Mouse (Mus musculus): Measurements from ENCODE around the gene Klhdc7a.

Klhdc7a gene

DNA sequence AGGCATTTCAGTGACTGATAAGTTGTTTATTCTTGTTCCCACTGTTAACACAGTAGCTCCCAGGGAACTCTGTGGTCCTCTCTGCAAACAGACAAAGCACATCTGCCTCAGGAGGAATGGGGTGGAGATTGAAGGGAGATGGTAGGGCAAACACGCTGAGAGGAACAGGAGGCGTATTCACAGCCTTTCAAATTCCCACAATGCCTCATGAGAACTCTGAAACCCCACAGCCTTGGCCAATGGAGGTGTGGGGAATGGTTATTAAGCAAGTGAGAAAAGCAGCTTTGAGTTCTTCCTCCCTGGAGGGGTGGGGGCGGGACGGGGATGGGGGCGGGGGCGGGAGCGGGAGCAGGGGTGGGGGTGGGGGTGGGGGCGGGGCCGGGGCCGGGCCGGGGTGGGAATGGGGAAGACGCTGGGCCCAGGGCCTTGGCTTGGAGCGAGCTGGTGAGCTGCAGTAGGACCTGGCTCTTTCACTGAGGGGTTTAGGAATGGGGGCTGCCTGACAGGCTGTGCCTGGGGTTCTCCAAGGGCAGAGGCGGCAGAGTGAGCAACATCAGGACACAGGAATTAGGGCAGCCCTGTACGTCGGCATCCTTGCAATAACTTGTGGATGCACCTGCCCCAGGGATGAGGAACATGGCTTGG is 25.4 kb upstream of the Klhdc7a start:
- TF ChIP-seq POU5F1 (IDR thresholded peaks at IDR 0.05; ENCODE audit: borderline replicate concordance, low read length) (no peak), CTCF (conservative IDR thresholded peaks at IDR 0.05; ENCODE audit: low read length) (no peak), NANOG (IDR thresholded peaks at IDR 0.05; ENCODE audit: borderline replicate concordance, low read length) (no peak)
- Histone ChIP-seq H3K9me3 (ENCODE audit: low read length) (peaks cover 8% of the 10 kb centered on the region), H3K27me3 (ENCODE audit: insufficient read depth, low read length) (peaks cover 30% of the 10 kb centered on the region), H3K4me3 (replicated peaks; ENCODE audit: low read length) (peak overlapping the region; percentile 51), H3K4me1 (replicated peaks; ENCODE audit: low read depth, low read length) (peaks cover 32% of the 10 kb centered on the region), H3K36me3 (ENCODE audit: insufficient read depth, low read length) (no peaks in the 10 kb centered on the region)

DNA sequence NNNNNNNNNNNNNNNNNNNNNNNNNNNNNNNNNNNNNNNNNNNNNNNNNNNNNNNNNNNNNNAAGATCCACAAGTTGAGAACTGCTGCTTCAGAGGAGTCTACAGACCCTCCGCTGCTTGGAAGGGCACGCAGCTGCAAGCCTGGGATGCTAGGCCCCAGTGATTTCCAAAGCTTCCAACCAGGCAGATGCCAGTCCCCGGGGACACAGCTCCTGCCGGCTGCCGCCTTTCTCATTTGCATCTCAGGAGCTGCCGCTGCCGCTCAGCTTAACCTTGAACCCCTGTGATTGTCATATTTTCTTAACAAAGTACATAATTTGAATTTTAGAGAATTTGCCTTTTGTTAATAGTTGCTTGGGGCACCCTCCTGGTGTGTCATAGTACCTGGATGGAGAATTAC is 19.1 kb upstream of the Klhdc7a start:
- no peak for TF ChIP-seq NANOG (IDR thresholded peaks at IDR 0.05; ENCODE audit: borderline replicate concordance, low read length)
- TF ChIP-seq CTCF (conservative IDR thresholded peaks at IDR 0.05; ENCODE audit: low read length), result no peak
- no peak for TF ChIP-seq POU5F1 (IDR thresholded peaks at IDR 0.05; ENCODE audit: borderline replicate concordance, low read length)
- Histone ChIP-seq H3K9me3 (ENCODE audit: low read length) (no peaks in the 10 kb centered on the region), H3K27me3 (ENCODE audit: insufficient read depth, low read length) (peaks cover 10% of the 10 kb centered on the region), H3K4me3 (replicated peaks; ENCODE audit: low read length) (no peak overlapping the region), H3K36me3 (ENCODE audit: insufficient read depth, low read length) (no peaks in the 10 kb centered on the region), H3K4me1 (replicated peaks; ENCODE audit: low read depth, low read length) (peaks cover 28% of the 10 kb centered on the region)

DNA sequence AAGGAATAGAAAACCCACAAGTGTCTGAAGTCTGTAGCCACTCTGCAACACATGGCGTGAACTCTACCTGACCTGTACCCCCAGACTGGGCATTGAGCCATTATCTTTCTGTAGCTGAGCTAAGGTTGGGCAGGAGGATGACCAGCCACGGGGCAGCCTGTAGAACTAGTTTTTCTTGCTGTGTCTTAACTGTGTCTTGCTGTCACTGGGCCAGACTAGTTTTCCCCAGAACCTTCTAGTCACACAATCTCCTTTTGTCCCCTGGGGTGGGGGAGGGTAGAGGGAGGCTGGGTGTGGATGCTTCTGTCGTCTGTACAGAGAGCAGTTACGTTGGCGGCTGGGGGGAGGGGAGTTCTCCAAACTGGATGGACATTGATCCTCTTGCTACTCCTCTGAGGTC is 10.9 kb upstream of the Klhdc7a start:
- peaks cover 15% of the 10 kb centered on the region for H3K27me3 ChIP-seq (ENCODE audit: insufficient read depth, low read length)
- H3K4me3 ChIP-seq (replicated peaks; ENCODE audit: low read length), result no peak overlapping the region
- peaks cover 65% of the 10 kb centered on the region for H3K4me1 ChIP-seq (replicated peaks; ENCODE audit: low read depth, low read length)
- no peaks in the 10 kb centered on the region for H3K9me3 ChIP-seq (ENCODE audit: low read length)
- H3K36me3 ChIP-seq (ENCODE audit: insufficient read depth, low read length), result no peaks in the 10 kb centered on the region
- TF ChIP-seq POU5F1 (IDR thresholded peaks at IDR 0.05; ENCODE audit: borderline replicate concordance, low read length) (no peak), NANOG (IDR thresholded peaks at IDR 0.05; ENCODE audit: borderline replicate concordance, low read length) (no peak), CTCF (conservative IDR thresholded peaks at IDR 0.05; ENCODE audit: low read length) (no peak)

DNA sequence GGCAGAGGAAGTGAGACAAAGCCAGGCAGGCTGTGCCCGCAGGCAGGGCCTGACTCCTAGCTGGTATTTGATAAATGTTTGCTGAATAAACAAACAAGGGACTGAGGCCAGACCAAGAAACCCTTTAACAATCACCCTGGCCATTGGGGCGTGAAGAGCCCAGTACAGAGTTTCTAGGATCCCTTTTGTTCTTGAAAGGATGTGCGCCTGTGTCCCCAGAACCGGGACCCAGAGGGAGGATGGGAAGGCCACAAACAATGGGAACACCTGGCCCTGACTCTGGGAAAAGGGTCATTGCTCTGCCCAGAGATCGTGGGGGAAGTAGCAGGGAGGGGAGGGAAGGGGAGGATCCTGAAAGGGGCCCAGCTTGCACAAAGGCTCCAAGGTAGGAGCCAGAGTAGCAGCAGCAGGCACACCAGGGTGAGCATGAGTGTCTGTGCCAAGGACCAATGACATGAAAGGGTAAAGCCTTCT is 9.5 kb upstream of the Klhdc7a start:
- TF ChIP-seq NANOG (IDR thresholded peaks at IDR 0.05; ENCODE audit: borderline replicate concordance, low read length) (no peak), POU5F1 (IDR thresholded peaks at IDR 0.05; ENCODE audit: borderline replicate concordance, low read length) (no peak), CTCF (conservative IDR thresholded peaks at IDR 0.05; ENCODE audit: low read length) (no peak)
- peaks cover 60% of the 10 kb centered on the region for H3K4me1 ChIP-seq (replicated peaks; ENCODE audit: low read depth, low read length)
- H3K36me3 ChIP-seq (ENCODE audit: insufficient read depth, low read length), result no peaks in the 10 kb centered on the region
- peak overlapping the region; percentile 39 for H3K4me3 ChIP-seq (replicated peaks; ENCODE audit: low read length)
- peaks cover 15% of the 10 kb centered on the region for H3K27me3 ChIP-seq (ENCODE audit: insufficient read depth, low read length)
- H3K9me3 ChIP-seq (ENCODE audit: low read length), result no peaks in the 10 kb centered on the region

DNA sequence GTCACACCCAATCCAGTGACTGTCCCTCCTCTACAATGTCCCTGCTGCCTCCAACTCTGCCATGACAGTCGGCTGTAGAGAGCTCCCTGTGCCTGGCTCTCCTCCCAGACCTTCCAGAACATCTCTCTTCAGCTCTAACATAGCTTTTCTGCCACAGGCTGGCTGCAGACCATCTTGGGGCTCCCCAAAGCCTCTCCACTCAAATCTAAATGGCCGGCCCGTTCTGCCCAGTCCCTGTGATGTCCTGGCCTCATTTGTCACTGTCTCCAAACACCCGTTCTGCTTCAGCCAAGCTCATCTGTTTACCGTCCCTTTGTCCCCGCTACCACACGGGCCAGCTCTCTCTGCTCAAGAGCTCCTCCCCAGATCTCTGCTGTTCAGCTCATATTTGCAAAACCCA is 6.7 kb upstream of the Klhdc7a start:
- TF ChIP-seq NANOG (IDR thresholded peaks at IDR 0.05; ENCODE audit: borderline replicate concordance, low read length) (no peak), CTCF (conservative IDR thresholded peaks at IDR 0.05; ENCODE audit: low read length) (no peak), POU5F1 (IDR thresholded peaks at IDR 0.05; ENCODE audit: borderline replicate concordance, low read length) (no peak)

DNA sequence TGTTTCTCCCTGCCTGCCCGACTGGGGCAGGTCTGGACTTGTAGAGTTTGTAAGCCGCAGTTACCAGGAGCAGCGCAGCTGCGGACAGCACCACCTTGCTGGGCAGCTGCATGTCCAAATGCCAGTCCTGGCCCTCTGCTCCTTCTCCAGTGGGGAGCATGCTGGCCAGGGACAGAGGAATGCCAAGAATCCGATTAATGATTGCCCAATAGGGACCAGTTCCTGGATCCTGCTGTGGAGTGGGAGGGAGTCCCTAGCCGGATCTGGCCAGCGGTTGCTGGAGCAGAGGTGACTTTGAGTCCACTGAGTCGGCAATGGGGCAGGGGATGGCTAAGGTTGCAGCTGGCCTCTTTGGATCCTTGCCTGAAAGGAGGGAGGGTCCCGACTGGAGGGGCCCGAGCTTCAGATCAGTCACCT is 343 bp downstream of the Klhdc7a start:
- no peaks in the 10 kb centered on the region for H3K9me3 ChIP-seq (ENCODE audit: low read length)
- peaks cover 21% of the 10 kb centered on the region for H3K27me3 ChIP-seq (ENCODE audit: insufficient read depth, low read length)
- peaks cover 73% of the 10 kb centered on the region for H3K4me1 ChIP-seq (replicated peaks; ENCODE audit: low read depth, low read length)
- peak overlapping the region; percentile 75 for H3K4me3 ChIP-seq (replicated peaks; ENCODE audit: low read length)
- no peak for TF ChIP-seq POU5F1 (IDR thresholded peaks at IDR 0.05; ENCODE audit: borderline replicate concordance, low read length)
- TF ChIP-seq NANOG (IDR thresholded peaks at IDR 0.05; ENCODE audit: borderline replicate concordance, low read length), result peak; percentile 32; the same call in 1 of the 2 replicates
- TF ChIP-seq CTCF (conservative IDR thresholded peaks at IDR 0.05; ENCODE audit: low read length), result no peak
- H3K36me3 ChIP-seq (ENCODE audit: insufficient read depth, low read length), result 0 out of 2 replicates have a peak, but pooled peaks cover 4% of the 10 kb centered on the region

More for the DNA sequence above, 6.7 kb upstream of the Klhdc7a start:
- peaks cover 18% of the 10 kb centered on the region for H3K27me3 ChIP-seq (ENCODE audit: insufficient read depth, low read length)
- no peaks in the 10 kb centered on the region for H3K9me3 ChIP-seq (ENCODE audit: low read length)
- H3K4me3 ChIP-seq (replicated peaks; ENCODE audit: low read length), result no peak overlapping the region
- H3K36me3 ChIP-seq (ENCODE audit: insufficient read depth, low read length), result no peaks in the 10 kb centered on the region
- peaks cover 55% of the 10 kb centered on the region for H3K4me1 ChIP-seq (replicated peaks; ENCODE audit: low read depth, low read length)

GRCm38 (mm10) chr4:139966981-139967380 is 845 bp downstream of the Klhdc7a start:
- peaks cover 21% of the 10 kb centered on the region for H3K27me3 ChIP-seq (ENCODE audit: insufficient read depth, low read length)
- H3K9me3 ChIP-seq (ENCODE audit: low read length), result no peaks in the 10 kb centered on the region
- H3K4me1 ChIP-seq (replicated peaks; ENCODE audit: low read depth, low read length), result peaks cover 78% of the 10 kb centered on the region
- peak overlapping the region; percentile 75 for H3K4me3 ChIP-seq (replicated peaks; ENCODE audit: low read length)
- TF ChIP-seq POU5F1 (IDR thresholded peaks at IDR 0.05; ENCODE audit: borderline replicate concordance, low read length), result no peak
- no peak for TF ChIP-seq CTCF (conservative IDR thresholded peaks at IDR 0.05; ENCODE audit: low read length)
- 0 out of 2 replicates have a peak, but pooled peaks cover 4% of the 10 kb centered on the region for H3K36me3 ChIP-seq (ENCODE audit: insufficient read depth, low read length)

DNA sequence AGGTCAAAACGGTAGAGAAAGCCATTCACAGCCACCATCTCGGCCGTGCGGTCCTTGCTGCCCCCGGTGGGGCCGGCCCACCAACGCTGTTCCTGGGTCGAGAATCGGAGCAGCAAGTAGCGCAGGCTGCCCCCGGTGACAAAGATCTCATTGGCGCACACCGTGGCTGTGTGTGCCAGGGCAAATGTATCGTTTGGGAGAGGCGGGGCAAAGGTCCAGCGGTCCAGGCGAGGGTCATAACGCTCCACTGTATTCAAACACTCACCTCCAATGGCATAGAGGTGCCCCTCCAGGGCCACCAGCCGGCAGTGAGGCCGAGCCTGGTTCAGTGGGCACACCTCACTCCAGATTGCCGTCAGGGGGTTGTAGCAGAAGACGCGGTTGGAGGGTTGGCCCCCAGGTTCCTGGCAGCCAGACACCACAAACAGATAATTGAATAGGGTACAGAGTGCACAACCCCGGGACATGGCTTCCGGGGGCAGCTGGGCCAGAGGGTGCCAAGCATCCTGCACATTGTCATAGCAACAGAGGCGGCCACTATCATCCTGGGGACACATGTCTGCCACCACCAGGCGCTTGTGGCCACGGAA is 2.1 kb downstream of the Klhdc7a start:
- H3K4me1 ChIP-seq (replicated peaks; ENCODE audit: low read depth, low read length), result peaks cover 87% of the 10 kb centered on the region
- peaks cover 5% of the 10 kb centered on the region; the same call in 1 of the 2 replicates for H3K9me3 ChIP-seq (ENCODE audit: low read length)
- TF ChIP-seq POU5F1 (IDR thresholded peaks at IDR 0.05; ENCODE audit: borderline replicate concordance, low read length) (no peak), NANOG (IDR thresholded peaks at IDR 0.05; ENCODE audit: borderline replicate concordance, low read length) (no peak), CTCF (conservative IDR thresholded peaks at IDR 0.05; ENCODE audit: low read length) (no peak)
- H3K36me3 ChIP-seq (ENCODE audit: insufficient read depth, low read length), result 0 out of 2 replicates have a peak, but pooled peaks cover 4% of the 10 kb centered on the region
- H3K4me3 ChIP-seq (replicated peaks; ENCODE audit: low read length), result peak overlapping the region; percentile 75
- H3K27me3 ChIP-seq (ENCODE audit: insufficient read depth, low read length), result peaks cover 21% of the 10 kb centered on the region
